Mouse (Mus musculus) lung, adult 2 months (tissue): ENCODE data around the gene Midn. TPM values are rescaled to one million over a fixed set of nuclear protein-coding genes. Genes with fewer than 3 reads are reported as not detected.
A peak's percentile ranks its signal among the peaks of the same experiment; 100 is the strongest.

ENCODE experiments used
- DNase-seq: peaks from one replicate; pipeline ENCODE4 v3.0.0; 2022
- H3K4me1 ChIP-seq: fragments of 200-500 bp; 2 replicates; pipeline ENCODE4 v1.6.1; 2011; ENCODE audit warnings: low read length; ENCODE audit not compliant: control insufficient read depth, insufficient read depth
- H3K4me3 ChIP-seq: fragments of 200-500 bp; replicated peaks from 2 replicates; pipeline ENCODE3; 2011; ENCODE audit warnings: low read depth, mild to moderate bottlenecking, control low read depth, low read length; ENCODE audit errors: extremely low read depth
- CTCF ChIP-seq: fragments of 200-500 bp; IDR thresholded peaks from 2 replicates; pipeline ENCODE4 v1.5.1; 2011; ENCODE audit warnings: mild to moderate bottlenecking, low read length, control low read depth; ENCODE audit not compliant: insufficient read depth
- POLR2A ChIP-seq: fragments of 200-500 bp; IDR thresholded peaks from 2 replicates; pipeline ENCODE4 v1.6.1; 2011; ENCODE audit warnings: low read depth, mild to moderate bottlenecking, control low read depth, low read length, borderline replicate concordance; ENCODE audit errors: extremely low read depth
- WGBS: fragments of 180-500 bp; shearing (Covaris S2); methylation state at CpG from one replicate; pipeline ENCODE4 v1.1.7; 2018; 5-methylcytosine and 5-hydroxymethylcytosine counted together
- polyA plus RNA-seq: library from polyadenylated mRNA; depleted of rRNA; stranded (reverse); fragments of >200 nt; gene quantifications from 2 replicates; pipeline ENCODE4 v1.2.3, GENCODE M21; 2012

Gene Midn
- polyA plus RNA-seq, 1 experiment, result 110 TPM

- WGBS, result 76% methylated on average over 5 of the region's 5 CpGs
- H3K4me3 ChIP-seq, result no peak overlapping the region
- H3K4me1 ChIP-seq, result no peaks in the 10 kb centered on the region
- TF ChIP-seq POLR2A, result no peak
- no peak for TF ChIP-seq CTCF
- DNase-seq, result no peak
These were observed 32.8 kb downstream of the Midn start for GRCm38 (mm10) chr10:80180823-80181222.

GRCm38 (mm10) chr10:80182547-80182946 is 34.5 kb downstream of the Midn start:
- 87% methylated on average over 7 of the region's 7 CpGs for WGBS
- no peak for TF ChIP-seq POLR2A
- no peak for TF ChIP-seq CTCF
- H3K4me1 ChIP-seq, result no peaks in the 10 kb centered on the region
- DNase-seq, result no peak
- H3K4me3 ChIP-seq, result no peak overlapping the region

- Histone ChIP-seq H3K4me1 (0 out of 2 replicates have a peak, but pooled peaks cover 2% of the 10 kb centered on the region), H3K4me3 (no peak overlapping the region)
- DNase-seq, result no peak
- WGBS, result 62% methylated on average over 27 of the region's 27 CpGs
- TF ChIP-seq POLR2A (no peak), CTCF (no peak)
These were observed 38.6 kb downstream of the Midn start for GRCm38 (mm10) chr10:80186649-80187048.

- WGBS, result 90% methylated on average over 10 of the region's 10 CpGs
- no peak for TF ChIP-seq POLR2A
- TF ChIP-seq CTCF, result no peak
- Histone ChIP-seq H3K4me3 (no peak overlapping the region), H3K4me1 (0 out of 2 replicates have a peak, but pooled peaks cover 2% of the 10 kb centered on the region)
- no peak for DNase-seq
These were observed 39.7 kb downstream of the Midn start for GRCm38 (mm10) chr10:80187739-80188138.

- TF ChIP-seq CTCF (no peak), POLR2A (no peak)
- 90% methylated on average over 15 of the region's 15 CpGs for WGBS
- Histone ChIP-seq H3K4me1 (0 out of 2 replicates have a peak, but pooled peaks cover 2% of the 10 kb centered on the region), H3K4me3 (no peak overlapping the region)
- no peak for DNase-seq
These were observed 40.5 kb downstream of the Midn start for GRCm38 (mm10) chr10:80188453-80189024.

DNA sequence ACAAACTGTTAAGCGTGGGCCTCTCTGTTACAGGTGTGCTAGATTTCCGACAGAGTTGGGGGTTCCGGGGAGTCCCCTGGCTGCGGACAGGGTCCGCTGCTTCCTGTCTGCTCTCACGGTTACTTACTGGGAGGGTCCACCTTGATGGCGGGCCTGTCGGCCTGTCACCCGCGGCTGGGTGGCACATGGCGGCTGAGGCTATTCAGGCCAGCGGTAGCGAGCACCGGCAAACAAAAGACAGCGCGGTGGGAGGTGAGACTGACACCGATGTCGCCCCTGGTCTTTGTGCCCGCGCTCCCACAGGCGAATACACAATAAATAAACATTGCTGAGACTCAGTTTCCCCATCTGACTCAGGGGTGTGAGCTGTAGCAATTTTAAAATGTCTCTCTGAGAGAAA is 41.9 kb downstream of the Midn start:
- Histone ChIP-seq H3K4me3 (no peak overlapping the region), H3K4me1 (0 out of 2 replicates have a peak, but pooled peaks cover 2% of the 10 kb centered on the region)
- 16% methylated on average over 21 of the region's 21 CpGs for WGBS
- no peak for DNase-seq
- TF ChIP-seq POLR2A, result no peak
- no peak for TF ChIP-seq CTCF

DNA sequence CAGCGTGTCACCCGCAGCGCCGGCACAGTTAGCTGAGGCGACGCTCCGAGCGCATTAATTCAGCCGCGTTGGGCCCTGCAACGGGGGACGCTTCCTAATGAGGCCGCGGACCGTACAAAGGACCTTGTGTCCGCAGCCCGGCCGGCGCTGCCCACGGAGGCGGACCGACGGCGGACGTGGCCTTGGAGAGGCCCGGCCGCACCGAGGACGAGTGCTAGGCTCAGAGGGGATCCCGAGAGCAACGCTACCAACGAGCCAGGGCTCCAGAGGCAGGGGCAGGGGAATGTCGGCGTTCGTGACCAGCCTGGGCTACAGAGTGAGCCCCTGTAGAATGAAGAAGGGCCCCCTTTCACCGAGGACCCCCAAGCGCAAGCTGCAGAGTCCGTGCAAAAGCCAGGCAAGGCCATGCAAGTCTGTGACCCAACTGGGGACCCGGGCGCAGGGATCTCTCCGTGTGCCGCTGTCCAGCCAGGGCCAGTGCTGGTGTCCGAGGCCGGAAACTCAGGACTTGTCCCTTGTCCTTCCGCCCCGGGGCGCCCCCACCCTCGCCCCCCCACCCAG is 42.5 kb downstream of the Midn start:
- H3K4me1 ChIP-seq, result 0 out of 2 replicates have a peak, but pooled peaks cover 2% of the 10 kb centered on the region
- 2% methylated on average over 48 of the region's 48 CpGs for WGBS
- H3K4me3 ChIP-seq, result peak overlapping the region; percentile 11
- DNase-seq, result peak; percentile 31
- TF ChIP-seq POLR2A (no peak), CTCF (no peak)

GRCm38 (mm10) chr10:80193976-80194375 is 45.9 kb downstream of the Midn start:
- Histone ChIP-seq H3K4me1 (0 out of 2 replicates have a peak, but pooled peaks cover 2% of the 10 kb centered on the region), H3K4me3 (no peak overlapping the region)
- WGBS, result 91% methylated on average over 6 of the region's 6 CpGs
- no peak for DNase-seq
- no peak for TF ChIP-seq POLR2A
- no peak for TF ChIP-seq CTCF

DNA sequence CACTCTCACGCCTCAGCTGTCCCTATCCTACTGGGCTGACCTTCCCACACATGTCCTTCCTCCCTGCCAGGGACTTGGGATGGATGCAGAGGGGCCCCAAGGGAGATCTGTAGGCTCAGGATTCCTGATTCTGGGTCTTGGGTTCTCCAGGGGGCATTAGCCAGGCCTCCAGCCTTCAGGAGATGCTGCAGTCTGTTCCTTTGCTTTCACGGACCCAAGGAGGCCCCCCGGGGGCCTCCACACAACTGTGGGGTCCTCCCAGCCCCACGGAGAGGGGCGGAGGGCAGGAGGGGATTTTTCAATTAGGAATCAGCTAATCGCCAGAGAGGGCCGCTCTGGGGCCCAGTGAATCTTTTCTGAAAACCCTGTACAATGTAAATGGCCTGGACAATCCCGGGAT is 46.4 kb downstream of the Midn start:
- TF ChIP-seq CTCF (no peak), POLR2A (no peak)
- no peak overlapping the region for H3K4me3 ChIP-seq
- DNase-seq, result no peak
- 0 out of 2 replicates have a peak, but pooled peaks cover 2% of the 10 kb centered on the region for H3K4me1 ChIP-seq
- WGBS, result 74% methylated on average over 8 of the region's 8 CpGs

DNA sequence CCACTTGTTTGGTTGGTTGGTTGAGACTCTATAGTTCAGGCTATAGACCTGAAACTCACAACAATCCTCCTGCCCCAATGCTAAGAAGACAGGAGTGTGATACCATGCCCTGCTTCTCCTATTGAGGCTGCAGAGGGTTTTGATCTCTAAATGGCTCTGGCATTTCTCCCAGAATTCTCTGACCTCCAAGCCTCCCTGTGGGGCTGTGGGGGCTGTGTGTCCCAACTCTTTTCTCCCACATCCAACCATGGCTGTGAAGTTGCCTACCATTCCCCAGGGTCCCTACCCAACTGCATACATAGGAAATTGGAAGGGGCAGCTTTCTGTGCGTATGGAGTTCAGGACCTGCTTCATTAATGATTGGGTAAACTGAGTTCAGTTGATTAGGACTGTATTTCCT is 48.1 kb downstream of the Midn start:
- TF ChIP-seq POLR2A (no peak), CTCF (no peak)
- no peaks in the 10 kb centered on the region for H3K4me1 ChIP-seq
- WGBS, result 76% methylated on average over 1 of the region's 1 CpGs
- DNase-seq, result no peak
- H3K4me3 ChIP-seq, result no peak overlapping the region
